Mouse (Mus musculus) small intestine, adult 2 months (tissue): ENCODE measurements around the gene Tex29. TPM values are rescaled to one million over a fixed set of nuclear protein-coding genes. Genes with fewer than 3 reads are reported as not detected.

ENCODE experiments used
- H3K27ac ChIP-seq: fragments of 200-500 bp; 2 replicates; pipeline ENCODE4 v1.5.1; 2012; ENCODE audit warnings: low read depth, low read length, control low read depth, inconsistent platforms; ENCODE audit not compliant: insufficient read depth
- H3K27me3 ChIP-seq: fragments of 200-500 bp; 2 replicates; pipeline ENCODE4 v1.6.1; 2012; ENCODE audit warnings: mild to moderate bottlenecking, moderate library complexity, low read length, inconsistent platforms; ENCODE audit not compliant: control insufficient read depth, insufficient read depth
- H3K36me3 ChIP-seq: fragments of 200-500 bp; 2 replicates; pipeline ENCODE4 v1.6.1; 2012; ENCODE audit warnings: mild to moderate bottlenecking, low read length, control low read depth, inconsistent platforms; ENCODE audit not compliant: control insufficient read depth, insufficient read depth
- H3K4me1 ChIP-seq: fragments of 200-500 bp; 2 replicates; pipeline ENCODE4 v1.6.1; 2012; ENCODE audit warnings: low read length, inconsistent platforms, mixed read lengths; ENCODE audit not compliant: control insufficient read depth, insufficient read depth, insufficient read length
- H3K4me3 ChIP-seq: fragments of 200-500 bp; 2 replicates; pipeline ENCODE4 v1.5.1; 2012; ENCODE audit warnings: low read depth, mild to moderate bottlenecking, control low read depth, inconsistent platforms, low read length, moderate library complexity
- CTCF ChIP-seq: fragments of 200-500 bp; IDR thresholded peaks from 2 replicates; pipeline ENCODE4 v1.5.1; 2012; ENCODE audit warnings: low read depth, mild to moderate bottlenecking, control low read depth, inconsistent platforms, low read length, moderate library complexity, mixed read lengths; ENCODE audit not compliant: insufficient replicate concordance, insufficient read length; ENCODE audit errors: extremely low read depth
- POLR2A ChIP-seq: fragments of 200-500 bp; IDR thresholded peaks from 2 replicates; pipeline ENCODE4 v1.6.1; 2012; ENCODE audit warnings: low read depth, mild to moderate bottlenecking, control low read depth, inconsistent platforms, low read length, moderate library complexity
- WGBS: fragments of 180-500 bp; shearing (Covaris S2); methylation state at CpG from one replicate; pipeline ENCODE4 v1.1.7; 2018; 5-methylcytosine and 5-hydroxymethylcytosine counted together
- polyA plus RNA-seq: library from polyadenylated mRNA; depleted of rRNA; stranded (reverse); fragments of >200 nt; gene quantifications from 2 replicates; pipeline ENCODE4 v1.2.3, GENCODE M21; 2012

Tex29 gene
- polyA plus RNA-seq, 1 experiment = not detected

- Histone ChIP-seq H3K27me3 (no peaks in the 10 kb centered on the region), H3K4me3 (no peak overlapping the region), H3K27ac (no peak overlapping the region), H3K36me3 (peaks cover 47% of the 10 kb centered on the region), H3K4me1 (no peaks in the 10 kb centered on the region)
- TF ChIP-seq POLR2A (no peak), CTCF (no peak)
- 88% methylated on average over 16 of the region's 16 CpGs for WGBS
Observed at GRCm38 (mm10) chr8:11830214-11831046, 9.8 kb upstream of the Tex29 start.

- Histone ChIP-seq H3K27me3 (no peaks in the 10 kb centered on the region), H3K27ac (no peak overlapping the region), H3K36me3 (peaks cover 44% of the 10 kb centered on the region), H3K4me3 (no peak overlapping the region), H3K4me1 (no peaks in the 10 kb centered on the region)
- TF ChIP-seq CTCF (no peak), POLR2A (no peak)
- WGBS = 89% methylated on average over 10 of the region's 10 CpGs
Observed at GRCm38 (mm10) chr8:11831174-11831573, 9.1 kb upstream of the Tex29 start.

- 68% methylated on average over 5 of the region's 5 CpGs for WGBS
- Histone ChIP-seq H3K27me3 (no peaks in the 10 kb centered on the region), H3K27ac (no peak overlapping the region), H3K4me1 (no peaks in the 10 kb centered on the region), H3K36me3 (peaks cover 40% of the 10 kb centered on the region), H3K4me3 (no peak overlapping the region)
- no peak for TF ChIP-seq CTCF
Observed at GRCm38 (mm10) chr8:11831939-11832338, 8.3 kb upstream of the Tex29 start.

GRCm38 (mm10) chr8:11833157-11833556 is 7.1 kb upstream of the Tex29 start:
- Histone ChIP-seq H3K27ac (no peak overlapping the region), H3K4me3 (no peak overlapping the region), H3K4me1 (no peaks in the 10 kb centered on the region), H3K36me3 (peaks cover 32% of the 10 kb centered on the region), H3K27me3 (no peaks in the 10 kb centered on the region)
- 93% methylated on average over 4 of the region's 4 CpGs for WGBS
- TF ChIP-seq POLR2A = no peak
- TF ChIP-seq CTCF = no peak

DNA sequence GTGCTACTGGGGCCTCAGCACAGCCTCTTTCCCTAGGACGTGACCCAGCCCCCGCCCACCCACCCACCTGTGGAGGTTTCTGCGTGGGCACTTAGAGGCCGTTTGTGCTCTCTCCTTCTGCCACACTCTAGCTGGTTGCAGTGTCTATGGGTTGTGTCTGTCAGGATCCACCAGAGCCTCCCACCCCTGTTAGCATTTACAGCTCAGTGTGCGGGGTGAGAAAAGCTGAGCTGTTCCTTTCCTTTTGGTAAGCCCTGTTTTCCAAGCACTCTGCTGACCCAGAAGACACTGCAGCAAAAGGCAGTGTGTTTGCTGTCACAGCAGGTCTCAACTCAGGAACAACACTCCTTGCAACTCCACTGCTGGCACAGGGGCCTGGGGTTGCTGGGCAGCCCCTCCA is 6.1 kb upstream of the Tex29 start:
- H3K36me3 ChIP-seq = peaks cover 29% of the 10 kb centered on the region
- TF ChIP-seq POLR2A (no peak), CTCF (no peak)
- H3K4me3 ChIP-seq = no peak overlapping the region
- H3K4me1 ChIP-seq = no peaks in the 10 kb centered on the region
- 91% methylated on average over 5 of the region's 5 CpGs for WGBS
- H3K27me3 ChIP-seq = no peaks in the 10 kb centered on the region
- H3K27ac ChIP-seq = no peak overlapping the region

DNA sequence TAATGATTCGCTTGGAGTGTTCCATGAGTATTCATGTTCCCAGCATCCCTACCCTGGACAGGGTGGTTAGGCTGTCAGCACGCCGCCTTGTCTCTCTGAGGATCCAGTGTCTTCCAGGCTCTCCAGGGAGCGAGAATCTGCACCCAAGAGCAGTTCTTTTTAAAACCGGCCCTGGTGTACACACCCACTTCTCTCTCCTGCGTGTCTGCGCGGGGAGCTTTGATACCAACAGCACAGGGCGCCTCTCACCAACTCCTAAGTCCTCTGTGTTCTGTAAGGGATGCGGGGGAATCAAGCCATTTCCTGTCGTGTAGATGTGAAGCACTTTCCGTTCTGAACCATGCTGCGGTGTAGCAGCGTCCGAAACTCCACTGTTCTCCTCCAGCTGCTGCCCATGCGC is 5.6 kb upstream of the Tex29 start:
- H3K27me3 ChIP-seq = no peaks in the 10 kb centered on the region
- WGBS = 92% methylated on average over 16 of the region's 16 CpGs
- no peak overlapping the region for H3K27ac ChIP-seq
- TF ChIP-seq POLR2A (no peak), CTCF (no peak)
- H3K4me1 ChIP-seq = no peaks in the 10 kb centered on the region
- peaks cover 27% of the 10 kb centered on the region for H3K36me3 ChIP-seq
- H3K4me3 ChIP-seq = no peak overlapping the region

DNA sequence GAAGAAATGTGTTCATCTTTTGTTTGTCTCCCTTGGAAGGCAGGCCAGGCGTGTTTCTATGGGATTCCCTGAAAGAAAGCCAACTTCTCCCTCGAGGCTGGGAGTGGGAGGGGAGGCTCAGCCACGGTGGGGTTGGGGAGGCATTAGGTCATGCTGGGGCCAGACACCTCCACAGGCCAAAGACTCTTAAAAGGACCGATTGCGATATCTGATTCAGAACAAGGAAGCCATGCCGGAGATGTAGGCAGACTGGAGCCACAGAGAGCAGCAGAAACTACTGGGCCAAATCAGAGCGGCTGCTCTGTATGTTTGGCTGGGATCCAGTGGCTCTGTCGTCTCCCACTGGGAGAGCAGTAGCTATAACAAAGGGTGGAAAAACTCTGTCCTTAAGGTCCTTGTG is 1.3 kb downstream of the Tex29 start:
- no peak for TF ChIP-seq POLR2A
- H3K4me3 ChIP-seq = no peak overlapping the region
- H3K4me1 ChIP-seq = no peaks in the 10 kb centered on the region
- H3K36me3 ChIP-seq = no peaks in the 10 kb centered on the region
- no peaks in the 10 kb centered on the region for H3K27me3 ChIP-seq
- H3K27ac ChIP-seq = no peak overlapping the region
- WGBS = 28% methylated on average over 8 of the region's 8 CpGs

DNA sequence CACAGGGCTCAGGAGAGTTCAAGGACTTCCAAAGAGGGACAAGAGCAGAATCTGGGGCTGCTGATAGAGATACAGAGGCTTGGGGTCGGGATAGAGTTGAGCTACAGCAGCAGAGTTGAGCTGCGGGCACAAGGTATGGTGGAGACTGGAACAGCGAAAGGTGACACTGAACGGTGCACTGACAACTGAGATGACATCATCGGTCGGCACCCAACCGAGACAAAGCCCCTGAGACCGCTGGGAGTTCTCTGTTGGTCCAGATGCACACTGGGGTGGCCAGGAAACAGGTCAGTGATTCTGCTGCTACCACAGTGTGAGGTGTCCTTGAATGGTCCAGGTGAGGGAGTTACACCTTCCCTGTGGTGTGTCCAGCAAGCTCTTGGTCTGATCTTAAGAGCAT is 2.5 kb downstream of the Tex29 start:
- no peaks in the 10 kb centered on the region for H3K36me3 ChIP-seq
- no peak overlapping the region for H3K4me3 ChIP-seq
- no peaks in the 10 kb centered on the region for H3K4me1 ChIP-seq
- TF ChIP-seq CTCF = no peak
- no peak for TF ChIP-seq POLR2A
- H3K27me3 ChIP-seq = no peaks in the 10 kb centered on the region
- no peak overlapping the region for H3K27ac ChIP-seq
- 85% methylated on average over 8 of the region's 8 CpGs for WGBS
